Mouse (Mus musculus): ENCODE results near the gene Sipa1l3. TPM values are rescaled to one million over a fixed set of nuclear protein-coding genes. Genes with fewer than 3 reads are reported as not detected.

Sipa1l3 gene
- polyA plus RNA-seq, 2 experiments: 16.2 to 39.0 TPM

GRCm38 (mm10) chr7:29511598-29512275 lies 6.7 kb downstream of the Sipa1l3 start:
- Histone ChIP-seq H3K4me3 (replicated peaks; ENCODE audit: low read length) (no peak overlapping the region), H3K9me3 (ENCODE audit: control insufficient read depth, low read length) (no peaks in the 10 kb centered on the region), H3K36me3 (ENCODE audit: control insufficient read depth, insufficient read depth, low read length) (no peaks in the 10 kb centered on the region), H3K4me2 (replicated peaks; ENCODE audit: low read depth, low read length, severe bottlenecking) (no peak overlapping the region), H3K27me3 (ENCODE audit: control insufficient read depth, insufficient read depth, low read length) (no peaks in the 10 kb centered on the region), H3K9ac (ENCODE audit: low read depth, low read length, severe bottlenecking) (no peak overlapping the region), H3K27ac (replicated peaks; ENCODE audit: low read depth, low read length) (no peak overlapping the region; the same call in 1 of the 2 replicates), H3K4me1 (ENCODE audit: control insufficient read depth, insufficient read depth, low read length) (peaks cover 20% of the 10 kb centered on the region)
- DNase-seq (ENCODE audit: low spot score) (no peak), ATAC-seq (ENCODE audit: low FRiP score, low read depth) (no peak)
- WGBS: 51% methylated on average over 9 of the region's 9 CpGs
- TF ChIP-seq POLR2A (IDR thresholded peaks at IDR 0.05; ENCODE audit: borderline replicate concordance, extremely low read depth, insufficient read depth, insufficient read length): no peak

- DNase-seq (ENCODE audit: low spot score): no peak
- 87% methylated on average over 7 of the region's 7 CpGs for WGBS
- Histone ChIP-seq H3K4me2 (replicated peaks; ENCODE audit: low read depth, low read length, severe bottlenecking) (no peak overlapping the region), H3K27me3 (ENCODE audit: control insufficient read depth, insufficient read depth, low read length) (no peaks in the 10 kb centered on the region), H3K36me3 (ENCODE audit: control insufficient read depth, insufficient read depth, low read length) (no peaks in the 10 kb centered on the region), H3K27ac (replicated peaks; ENCODE audit: low read depth, low read length) (no peak overlapping the region), H3K9me3 (ENCODE audit: control insufficient read depth, low read length) (no peaks in the 10 kb centered on the region), H3K4me1 (ENCODE audit: control insufficient read depth, insufficient read depth, low read length) (peaks cover 46% of the 10 kb centered on the region), H3K9ac (ENCODE audit: low read depth, low read length, severe bottlenecking) (no peak overlapping the region), H3K4me3 (replicated peaks; ENCODE audit: low read length) (no peak overlapping the region)
- TF ChIP-seq POLR2A (IDR thresholded peaks at IDR 0.05; ENCODE audit: borderline replicate concordance, extremely low read depth, insufficient read depth, insufficient read length): no peak
- no peak for ATAC-seq (ENCODE audit: low FRiP score, low read depth)
These were observed 9.9 kb downstream of the Sipa1l3 start for GRCm38 (mm10) chr7:29508522-29508921.

- no peaks in the 10 kb centered on the region for H3K36me3 ChIP-seq (ENCODE audit: control insufficient read depth, insufficient read depth, low read length)
- no peaks in the 10 kb centered on the region for H3K27me3 ChIP-seq (ENCODE audit: control insufficient read depth, insufficient read depth, low read length)
- ATAC-seq (ENCODE audit: low FRiP score, low read depth) (peak; percentile 62), DNase-seq (ENCODE audit: low spot score) (peak; percentile 17)
- H3K27ac ChIP-seq (replicated peaks; ENCODE audit: low read depth, low read length): no peak overlapping the region; the same call in none of the 2 replicates
- WGBS: 24% methylated on average over 18 of the region's 18 CpGs
- TF ChIP-seq POLR2A (IDR thresholded peaks at IDR 0.05; ENCODE audit: borderline replicate concordance, extremely low read depth, insufficient read depth, insufficient read length): no peak
- H3K4me2 ChIP-seq (replicated peaks; ENCODE audit: low read depth, low read length, severe bottlenecking): no peak overlapping the region
- H3K4me1 ChIP-seq (ENCODE audit: control insufficient read depth, insufficient read depth, low read length): peaks cover 37% of the 10 kb centered on the region
- 0 out of 2 replicates have a peak overlapping the region, but pooled peaks have one; percentile 5 for H3K9ac ChIP-seq (ENCODE audit: low read depth, low read length, severe bottlenecking)
- no peaks in the 10 kb centered on the region for H3K9me3 ChIP-seq (ENCODE audit: control insufficient read depth, low read length)
- H3K4me3 ChIP-seq (replicated peaks; ENCODE audit: low read length): no peak overlapping the region
These were observed 12.8 kb downstream of the Sipa1l3 start for GRCm38 (mm10) chr7:29505337-29506318.

GRCm38 (mm10) chr7:29504683-29505290 lies 13.7 kb downstream of the Sipa1l3 start:
- H3K4me2 ChIP-seq (replicated peaks; ENCODE audit: low read depth, low read length, severe bottlenecking): no peak overlapping the region
- no peak overlapping the region for H3K9ac ChIP-seq (ENCODE audit: low read depth, low read length, severe bottlenecking)
- ATAC-seq (ENCODE audit: low FRiP score, low read depth): no peak
- no peak overlapping the region for H3K27ac ChIP-seq (replicated peaks; ENCODE audit: low read depth, low read length)
- no peak overlapping the region for H3K4me3 ChIP-seq (replicated peaks; ENCODE audit: low read length)
- TF ChIP-seq POLR2A (IDR thresholded peaks at IDR 0.05; ENCODE audit: borderline replicate concordance, extremely low read depth, insufficient read depth, insufficient read length): no peak
- WGBS: 65% methylated on average over 7 of the region's 7 CpGs
- no peak for DNase-seq (ENCODE audit: low spot score)
- H3K4me1 ChIP-seq (ENCODE audit: control insufficient read depth, insufficient read depth, low read length): peaks cover 37% of the 10 kb centered on the region
- H3K27me3 ChIP-seq (ENCODE audit: control insufficient read depth, insufficient read depth, low read length): no peaks in the 10 kb centered on the region
- no peaks in the 10 kb centered on the region for H3K9me3 ChIP-seq (ENCODE audit: control insufficient read depth, low read length)
- no peaks in the 10 kb centered on the region for H3K36me3 ChIP-seq (ENCODE audit: control insufficient read depth, insufficient read depth, low read length)

- no peak for TF ChIP-seq POLR2A (IDR thresholded peaks at IDR 0.05; ENCODE audit: borderline replicate concordance, extremely low read depth, insufficient read depth, insufficient read length)
- Histone ChIP-seq H3K4me1 (ENCODE audit: control insufficient read depth, insufficient read depth, low read length) (peaks cover 33% of the 10 kb centered on the region), H3K27me3 (ENCODE audit: control insufficient read depth, insufficient read depth, low read length) (no peaks in the 10 kb centered on the region), H3K9me3 (ENCODE audit: control insufficient read depth, low read length) (no peaks in the 10 kb centered on the region), H3K4me3 (replicated peaks; ENCODE audit: low read length) (no peak overlapping the region), H3K9ac (ENCODE audit: low read depth, low read length, severe bottlenecking) (no peak overlapping the region), H3K27ac (replicated peaks; ENCODE audit: low read depth, low read length) (no peak overlapping the region), H3K36me3 (ENCODE audit: control insufficient read depth, insufficient read depth, low read length) (no peaks in the 10 kb centered on the region), H3K4me2 (replicated peaks; ENCODE audit: low read depth, low read length, severe bottlenecking) (no peak overlapping the region)
- DNase-seq (ENCODE audit: low spot score) (no peak), ATAC-seq (ENCODE audit: low FRiP score, low read depth) (no peak)
- WGBS: 16% methylated on average over 6 of the region's 6 CpGs
These were observed 14.8 kb downstream of the Sipa1l3 start for GRCm38 (mm10) chr7:29503616-29504015.

All from limb, embryonic 14.5 days (tissue).